In genomic region chr11:69121001-69121740, GRCm38 (mm10) we compare ENCODE assay signal across 8 mouse cellular contexts. TPM values are rescaled to one million over a fixed set of nuclear protein-coding genes. Genes with fewer than 3 reads are reported as not detected.
A peak's percentile ranks its signal among the peaks of the same experiment; 100 is the strongest.
DNase-seq lines count a peak whose midpoint lies in the region; ATAC-seq and TF ChIP-seq lines count a peak whose summit lies in the region.

No protein-coding gene starts in this region.

- peak overlapping the region; percentile 74 for H3K9ac ChIP-seq in heart, embryonic 11.5 days (ENCODE audit: low read depth, low read length)

- H3K4me3 ChIP-seq in left cerebral cortex, adult 2 months, result peak overlapping the region; percentile 65
- H3K4me3 ChIP-seq in bone marrow, adult 2 months (replicated peaks; ENCODE audit: control insufficient read depth, low read depth, low read length), result peak overlapping the region; percentile 43
- peak overlapping the region; percentile 78 for H3K4me3 ChIP-seq in heart, embryonic 11.5 days (ENCODE audit: low read depth, low read length)
- H3K4me3 ChIP-seq in limb, embryonic 10.5 days, result peak overlapping the region; percentile 88

- peak in 1 of 2 experiments; percentile 37 for DNase-seq in left cerebral cortex, adult 2 months (ENCODE audit: extremely low spot score in 1 of 2, low spot score in 2 of 2)
- no peak for DNase-seq in left cerebral cortex, postnatal 25 days (ENCODE audit: low spot score in 2 of 2)
- DNase-seq in limb, embryonic 10.5 days (ENCODE audit: low spot score), result peak; percentile 70
- peak; percentile 67 for DNase-seq in neural tube, embryonic 10.5 days (ENCODE audit: extremely low spot score, low spot score)
- no peak for DNase-seq in thymus, postnatal 0 days (ENCODE audit: low spot score)
- DNase-seq in right cerebral cortex, postnatal 36 days (ENCODE audit: low spot score in 2 of 2), result no peak

- no peaks in the 10 kb centered on the region for H3K27me3 ChIP-seq in heart, embryonic 11.5 days (ENCODE audit: control insufficient read depth, insufficient read depth, low read length)
- peaks cover 30% of the 10 kb centered on the region for H3K27me3 ChIP-seq in limb, embryonic 10.5 days (ENCODE audit: low read depth, poor library complexity, severe bottlenecking)

- no peak for TF ChIP-seq POLR2A in bone marrow, adult 2 months (IDR thresholded peaks at IDR 0.05; ENCODE audit: borderline replicate concordance, control insufficient read depth, low read depth, low read length)

- no peaks in the 10 kb centered on the region for H3K36me3 ChIP-seq in heart, embryonic 11.5 days (ENCODE audit: control insufficient read depth, insufficient read depth, low read length)
- H3K36me3 ChIP-seq in limb, embryonic 10.5 days, result no peaks in the 10 kb centered on the region

- ATAC-seq in heart, embryonic 11.5 days (replicated peaks; ENCODE audit: insufficient number of reproducible peaks, low FRiP score, low TSS enrichment), result no peak

- intact Hi-C loops in left cerebral cortex, adult 2 months (cut with DNase I), result loop anchor here (1.0 kb wide), 1 partner anchor 54 kb away; no protein-coding TSS in a partner anchor
- intact Hi-C loops in left cerebral cortex, postnatal 25 days (cut with DNase I), result loop anchor here (5.0 kb wide), 1 partner anchor 34 kb away; the partner anchor contains the start of gene Vamp2

- peak overlapping the region; percentile 82 for H3K4me2 ChIP-seq in heart, embryonic 11.5 days

- H3K4me1 ChIP-seq in bone marrow, adult 2 months (ENCODE audit: control insufficient read depth, insufficient read depth, low read length), result no peaks in the 10 kb centered on the region
- H3K4me1 ChIP-seq in heart, embryonic 11.5 days (ENCODE audit: control insufficient read depth, insufficient read depth, low read length), result peaks cover 26% of the 10 kb centered on the region
- peaks cover 64% of the 10 kb centered on the region for H3K4me1 ChIP-seq in limb, embryonic 10.5 days

- H3K27ac ChIP-seq in left cerebral cortex, adult 2 months, result peak overlapping the region; percentile 62; the same call in 1 of the 2 replicates
- H3K27ac ChIP-seq in bone marrow, adult 2 months (ENCODE audit: control insufficient read depth, insufficient read depth, low read depth, low read length, poor library complexity), result no peak overlapping the region
- no peak overlapping the region for H3K27ac ChIP-seq in heart, embryonic 11.5 days (ENCODE audit: low read depth, low read length)
- peak overlapping the region; percentile 80 for H3K27ac ChIP-seq in limb, embryonic 10.5 days

- WGBS in bone marrow, adult 2 months, result under 1% methylated on average over 33 of the region's 33 CpGs
- under 1% methylated on average over 29 of the region's 33 CpGs for WGBS in heart, embryonic 11.5 days (ENCODE audit: insufficient replicate concordance)
- under 1% methylated on average over 33 of the region's 33 CpGs for WGBS in limb, embryonic 10.5 days

- no peaks in the 10 kb centered on the region for H3K9me3 ChIP-seq in heart, embryonic 11.5 days (replicated peaks; ENCODE audit: control insufficient read depth, low read length)
- H3K9me3 ChIP-seq in limb, embryonic 10.5 days (replicated peaks), result no peaks in the 10 kb centered on the region

- no peak for TF ChIP-seq CTCF in left cerebral cortex, adult 2 months (IDR thresholded peaks at IDR 0.05)
- no peak for TF ChIP-seq CTCF in bone marrow, adult 2 months (IDR thresholded peaks at IDR 0.05; ENCODE audit: control insufficient read depth, insufficient read depth, low read length)

RNA-seq across cellular contexts. Expression of gene Hes7, which starts 1.0 kb away (rescaled TPM):
- total RNA-seq in left cerebral cortex, adult 2 months (2021), result under 1 TPM; 0.57 to 0.82 TPM
- under 1 TPM; 0.39 to 0.48 TPM for total RNA-seq in left cerebral cortex, postnatal 25 days (2021)
- 1.1 TPM in 1 of 2 replicates, not detected in the other for polyA plus RNA-seq in bone marrow, adult 2 months (2011; ENCODE audit: insufficient read depth, insufficient read length, low replicate concordance, missing spikeins)
- polyA plus RNA-seq in heart, embryonic 11.5 days (2014; fragmentation: Nextera tagmentation; extraction: Ambion mirVana), result 0.35 and 0.64 TPM in 2 replicates
- polyA plus RNA-seq in limb, embryonic 10.5 days (2016; fragmentation: Nextera tagmentation; extraction: Ambion mirVana), result 0.53 and 0.90 TPM in 2 replicates
- 0.39 and 0.71 TPM in 2 replicates for polyA plus RNA-seq in thymus, postnatal 0 days (2015; fragmentation: Nextera tagmentation; extraction: Ambion mirVana)

RNA-seq across cellular contexts. Expression of gene 9130213A22Rik, which starts 1.2 kb away (rescaled TPM):
- total RNA-seq in left cerebral cortex, adult 2 months (2021), result 1 to 10 TPM; 1.3 to 1.4 TPM
- 1 to 10 TPM in 1 of 2 experiments, under 1 TPM in 1; 0.44 to 1.1 TPM for total RNA-seq in left cerebral cortex, postnatal 25 days (2021)
- not detected in 2 replicates for polyA plus RNA-seq in bone marrow, adult 2 months (2011; ENCODE audit: insufficient read depth, insufficient read length, low replicate concordance, missing spikeins)
- polyA plus RNA-seq in heart, embryonic 11.5 days (2014; fragmentation: Nextera tagmentation; extraction: Ambion mirVana), result 0.32 and 0.49 TPM in 2 replicates
- 0.15 and 0.29 TPM in 2 replicates for polyA plus RNA-seq in limb, embryonic 10.5 days (2016; fragmentation: Nextera tagmentation; extraction: Ambion mirVana)
- 0.49 and 0.64 TPM in 2 replicates for polyA plus RNA-seq in thymus, postnatal 0 days (2015; fragmentation: Nextera tagmentation; extraction: Ambion mirVana)

RNA-seq across cellular contexts. Expression of gene Aloxe3, which starts 4.5 kb away (rescaled TPM):
- total RNA-seq in left cerebral cortex, adult 2 months (2021), result 1 to 10 TPM; 6.5 TPM
- total RNA-seq in left cerebral cortex, postnatal 25 days (2021), result 1 to 10 TPM; 3.1 to 6.4 TPM
- 0.82 TPM in 1 of 2 replicates, not detected in the other for polyA plus RNA-seq in bone marrow, adult 2 months (2011; ENCODE audit: insufficient read depth, insufficient read length, low replicate concordance, missing spikeins)
- 0.37 and 0.39 TPM in 2 replicates for polyA plus RNA-seq in heart, embryonic 11.5 days (2014; fragmentation: Nextera tagmentation; extraction: Ambion mirVana)
- polyA plus RNA-seq in limb, embryonic 10.5 days (2016; fragmentation: Nextera tagmentation; extraction: Ambion mirVana), result 0.28 and 0.39 TPM in 2 replicates
- polyA plus RNA-seq in thymus, postnatal 0 days (2015; fragmentation: Nextera tagmentation; extraction: Ambion mirVana), result 0.62 and 0.73 TPM in 2 replicates

RNA-seq across cellular contexts. Expression of gene Per1, which starts 26.2 kb away (rescaled TPM):
- total RNA-seq in left cerebral cortex, adult 2 months (2021), result 100 to 1,000 TPM; 114 to 185 TPM
- 100 to 1,000 TPM in 1 of 2 experiments, 10 to 100 TPM in 1; 98.9 to 108 TPM for total RNA-seq in left cerebral cortex, postnatal 25 days (2021)
- 28.8 and 46.2 TPM in 2 replicates for polyA plus RNA-seq in bone marrow, adult 2 months (2011; ENCODE audit: insufficient read depth, insufficient read length, low replicate concordance, missing spikeins)
- 6.2 and 6.3 TPM in 2 replicates for polyA plus RNA-seq in heart, embryonic 11.5 days (2014; fragmentation: Nextera tagmentation; extraction: Ambion mirVana)
- polyA plus RNA-seq in limb, embryonic 10.5 days (2016; fragmentation: Nextera tagmentation; extraction: Ambion mirVana), result 10.3 and 10.8 TPM in 2 replicates
- 3.5 and 4.7 TPM in 2 replicates for polyA plus RNA-seq in thymus, postnatal 0 days (2015; fragmentation: Nextera tagmentation; extraction: Ambion mirVana)

RNA-seq across cellular contexts. Expression of gene Vamp2, which starts 32.9 kb away (rescaled TPM):
- total RNA-seq in left cerebral cortex, adult 2 months (2021), result 1,000 to 10,000 TPM; 1,115 to 1,119 TPM
- total RNA-seq in left cerebral cortex, postnatal 25 days (2021), result 1,000 to 10,000 TPM; 1,099 to 1,151 TPM
- polyA plus RNA-seq in bone marrow, adult 2 months (2011; ENCODE audit: insufficient read depth, insufficient read length, low replicate concordance, missing spikeins), result 50.5 and 55.9 TPM in 2 replicates
- 89.7 and 94.7 TPM in 2 replicates for polyA plus RNA-seq in heart, embryonic 11.5 days (2014; fragmentation: Nextera tagmentation; extraction: Ambion mirVana)
- 51.1 and 72.1 TPM in 2 replicates for polyA plus RNA-seq in limb, embryonic 10.5 days (2016; fragmentation: Nextera tagmentation; extraction: Ambion mirVana)
- polyA plus RNA-seq in thymus, postnatal 0 days (2015; fragmentation: Nextera tagmentation; extraction: Ambion mirVana), result 35.9 and 38.5 TPM in 2 replicates

Comparison
In these comparisons a context has a peak if more than half of its experiments do, and no peak if none do; other contexts are left out.
1. DNase-seq: peak in limb, embryonic 10.5 days (single experiment) and neural tube, embryonic 10.5 days (single experiment); none in left cerebral cortex, postnatal 25 days (0 of 2), thymus, postnatal 0 days (single experiment) and right cerebral cortex, postnatal 36 days (0 of 2).
2. H3K27ac ChIP-seq: peak in left cerebral cortex, adult 2 months (single experiment) and limb, embryonic 10.5 days (single experiment); none in bone marrow, adult 2 months (single experiment) and heart, embryonic 11.5 days (single experiment).
3. Peak in every context shown above with its lines, with median percentiles within 50 percentile points of each other: H3K4me3 ChIP-seq.